Mouse (Mus musculus): ENCODE measurements around the gene Wdr20. TPM values are rescaled to one million over a fixed set of nuclear protein-coding genes. Genes with fewer than 3 reads are reported as not detected.
A peak's percentile ranks its signal among the peaks of the same experiment; 100 is the strongest.

Gene Wdr20
- total RNA-seq (2012; rRNA removed): 26.2 and 27.4 TPM in 2 replicates
- 20.5 and 22.8 TPM in 2 replicates for total RNA-seq (2014; rRNA removed)
- 16.1 and 17.9 TPM in 2 replicates for polyA plus RNA-seq (2012; ENCODE audit: insufficient read length, low read depth)

GRCm38 (mm10) chr12:110737170-110738157, at the start of gene Wdr20:
Gene Wdr20, plus strand, starts transcription at chr12:110737944.
- Histone ChIP-seq H3K27ac (ENCODE audit: insufficient read depth, low read depth) (no peak within 1 kb of the TSS), H3K4me1 (ENCODE audit: control insufficient read depth in 1 of 2, insufficient read depth in 2 of 2) (peaks cover 3 to 24% of the 10 kb centered on the region in 2 experiments), H3K9ac (ENCODE audit: insufficient read depth, low read depth) (peak within 1 kb of the TSS; percentile 82), H3K27me3 (replicated peaks) (peaks cover 14% of the 10 kb centered on the region), H3K36me3 (replicated peaks in 1 of 2; ENCODE audit: control insufficient read depth in 1 of 2, insufficient read depth in 1 of 2, low read length in 1 of 2) (peaks cover 0 to 14% of the 10 kb centered on the region in 2 experiments), H3K79me2 (replicated peaks; ENCODE audit: control insufficient read depth, extremely low read depth, insufficient read depth, poor library complexity, severe bottlenecking) (peaks cover 34% of the 10 kb centered on the region), H3K9me3 (replicated peaks; ENCODE audit: low read length) (peaks cover 5% of the 10 kb centered on the region), H3K4me2 (ENCODE audit: insufficient read depth, low read depth, poor library complexity, severe bottlenecking) (peak within 1 kb of the TSS; percentile 89), H3K4me3 (replicated peaks in 1 of 3; ENCODE audit: low read depth in 2 of 3, low read length in 2 of 3, poor library complexity in 1 of 3) (peak within 1 kb of the TSS; percentile 90 to 98 (median 91))
- in situ Hi-C loops (cut with MboI; ENCODE audit: low pct_ligation_motif_present, low pct_unique_long_range_greater_than_20kb, low sequenced_read_pairs): loop anchor here (10.0 kb wide), 1 partner anchor 107 kb away; the partner anchor contains the start of gene Mok
- TF ChIP-seq MAX (IDR thresholded peaks at IDR 0.05; ENCODE audit: low read length): peak; percentile 35; the same call in 1 of the 2 replicates
- TF ChIP-seq NELFE (IDR thresholded peaks at IDR 0.05; ENCODE audit: low read depth, low read length): peak; percentile 80
- no peak for TF ChIP-seq CHD1 (IDR thresholded peaks at IDR 0.05; ENCODE audit: low read depth, low read length)
- peak; percentile 80 for TF ChIP-seq POLR2A (IDR thresholded peaks at IDR 0.05; ENCODE audit: low read depth, low read length)
- TF ChIP-seq RAD21 (IDR thresholded peaks at IDR 0.05; ENCODE audit: low read depth, low read length): no peak
- TF ChIP-seq ZMIZ1 (IDR thresholded peaks at IDR 0.05; ENCODE audit: low read depth, low read length): peak; percentile 87
- TF ChIP-seq KAT2A (IDR thresholded peaks at IDR 0.05; ENCODE audit: insufficient replicate concordance, low read length): 0 out of 2 replicates have a peak, but pooled peaks have one; percentile 37
- peak; percentile 83; the same call in 1 of the 2 replicates for TF ChIP-seq TBP (conservative IDR thresholded peaks at IDR 0.05; ENCODE audit: low read depth, low read length)
- peak; percentile 39; the same call in 1 of the 2 replicates for TF ChIP-seq IRF4 (IDR thresholded peaks at IDR 0.05; ENCODE audit: low read depth, low read length)
- peak; percentile 63 for TF ChIP-seq CHD2 (IDR thresholded peaks at IDR 0.05; ENCODE audit: low read length)
- peak; percentile 55 for TF ChIP-seq SIN3A (IDR thresholded peaks at IDR 0.05; ENCODE audit: low read length)
- TF ChIP-seq ELF1 (IDR thresholded peaks at IDR 0.05; ENCODE audit: low read depth, low read length): peak; percentile 26; the same call in 1 of the 2 replicates
- peak; percentile 90 for TF ChIP-seq NRF1 (IDR thresholded peaks at IDR 0.05; ENCODE audit: low read depth, low read length)
- TF ChIP-seq HCFC1 (IDR thresholded peaks at IDR 0.05; ENCODE audit: low read depth, low read length): peak; percentile 62
- TF ChIP-seq TCF12 (IDR thresholded peaks at IDR 0.05; ENCODE audit: low read depth, low read length): peak; percentile 93
- peak; percentile 79 for TF ChIP-seq MAZ (IDR thresholded peaks at IDR 0.05; ENCODE audit: low read depth, low read length)
- TF ChIP-seq ZNF384 (IDR thresholded peaks at IDR 0.05; ENCODE audit: low read depth, low read length): no peak
- TF ChIP-seq GABPA (IDR thresholded peaks at IDR 0.05; ENCODE audit: insufficient replicate concordance, low read depth, low read length): no peak
- DNase-seq (ENCODE audit: extremely low read depth): peak; percentile 91
- dilution Hi-C loops (cut with MboI; ENCODE audit: extremely low pct_ligation_motif_present, extremely low pct_unique_long_range_greater_than_20kb, low sequenced_read_pairs): no loop called here

All from CH12.LX (cell line).